Mouse (Mus musculus) hindlimb bud, embryonic 11.5 days (tissue): Measurements from ENCODE around the gene Spcs3.
A peak's percentile ranks its signal among the peaks of the same experiment; 100 is the strongest.

Source experiments
- DNase-seq: peaks from one replicate; pipeline ENCODE4 v3.0.0-alpha.2; 2012; ENCODE audit warnings: low read depth, low spot score; ENCODE audit errors: extremely low spot score

Gene Spcs3

GRCm38 (mm10) chr8:54508814-54509213, 21.0 kb downstream of the Spcs3 start:
- DNase-seq: no peak

- DNase-seq: no peak
These were observed 21.7 kb downstream of the Spcs3 start for GRCm38 (mm10) chr8:54508096-54508456.

- DNase-seq: no peak
These were observed 22.2 kb downstream of the Spcs3 start for GRCm38 (mm10) chr8:54507428-54508095.

- no peak for DNase-seq
These were observed 24.7 kb downstream of the Spcs3 start for GRCm38 (mm10) chr8:54505060-54505459.

- DNase-seq: no peak
These were observed 26.7 kb downstream of the Spcs3 start for GRCm38 (mm10) chr8:54503104-54503503.

GRCm38 (mm10) chr8:54493915-54494314, 35.9 kb downstream of the Spcs3 start:
- DNase-seq: no peak

GRCm38 (mm10) chr8:54493110-54493509, 36.7 kb downstream of the Spcs3 start:
- DNase-seq: peak; percentile 86

GRCm38 (mm10) chr8:54491934-54492333, 37.9 kb downstream of the Spcs3 start:
- peak; percentile 16 for DNase-seq

GRCm38 (mm10) chr8:54491057-54491690, 38.6 kb downstream of the Spcs3 start:
- DNase-seq: peak; percentile 87

- DNase-seq: no peak
These were observed 41.4 kb downstream of the Spcs3 start for GRCm38 (mm10) chr8:54488437-54488836.

GRCm38 (mm10) chr8:54486555-54487273, 43.1 kb downstream of the Spcs3 start:
- peak; percentile 39 for DNase-seq
